Mouse (Mus musculus) embryonic facial prominence, embryonic 13.5 days (tissue): ENCODE data around the gene H2-M10.2. TPM values are rescaled to one million over a fixed set of nuclear protein-coding genes. Genes with fewer than 3 reads are reported as not detected.
A peak's percentile ranks its signal among the peaks of the same experiment; 100 is the strongest.
"Not testable (repeated sequence)": the region's sequence is repeated elsewhere in the genome, so short reads cannot be mapped to it uniquely, and the experiment has no call there.

Experiments used
- ATAC-seq: fragments of 200-750 bp; cut with Nextera tagmentation; 2 replicates; pipeline ENCODE4 v1.8.0; 2017; ENCODE audit warnings: low read depth; ENCODE audit not compliant: insufficient number of reproducible peaks, insufficient read depth, low FRiP score, low TSS enrichment
- H3K27ac ChIP-seq: fragments of 300-500 bp; sonication (generic); 2 replicates; pipeline ENCODE4 v1.5.1; 2015; ENCODE audit warnings: moderate library complexity, mild to moderate bottlenecking, inconsistent platforms
- H3K27me3 ChIP-seq: fragments of 300-500 bp; sonication (generic); 2 replicates; pipeline ENCODE4 v1.6.1; 2015; ENCODE audit warnings: mild to moderate bottlenecking, inconsistent platforms
- H3K36me3 ChIP-seq: fragments of 300-500 bp; sonication (generic); 2 replicates; pipeline ENCODE4 v1.6.1; 2015; ENCODE audit warnings: mild to moderate bottlenecking, inconsistent platforms
- H3K4me1 ChIP-seq: fragments of 300-500 bp; sonication (generic); 2 replicates; pipeline ENCODE4 v1.6.1; 2015; ENCODE audit warnings: inconsistent platforms
- H3K4me2 ChIP-seq: fragments of 300-500 bp; sonication (generic); 2 replicates; pipeline ENCODE4 v1.6.1; 2015; ENCODE audit warnings: moderate library complexity, mild to moderate bottlenecking, inconsistent platforms
- H3K4me3 ChIP-seq: fragments of 300-500 bp; sonication (generic); 2 replicates; pipeline ENCODE4 v1.5.1; 2015; ENCODE audit warnings: mild to moderate bottlenecking, inconsistent platforms
- H3K9ac ChIP-seq: fragments of 300-500 bp; sonication (generic); 2 replicates; pipeline ENCODE4 v1.6.1; 2015; ENCODE audit warnings: mild to moderate bottlenecking, inconsistent platforms
- H3K9me3 ChIP-seq: fragments of 300-500 bp; sonication (generic); 2 replicates; pipeline ENCODE4 v1.6.1; 2016; ENCODE audit warnings: inconsistent platforms
- WGBS: fragments of 180-500 bp; shearing (Covaris S2); methylation state at CpG from one replicate; pipeline ENCODE4 v1.1.7; 2015; ENCODE audit warnings: mixed read lengths; 5-methylcytosine and 5-hydroxymethylcytosine counted together
- polyA plus RNA-seq: library from polyadenylated mRNA; unstranded; fragments of >200 nt; fragmentation: Nextera tagmentation; extraction: Ambion mirVana; gene quantifications from 2 replicates; pipeline ENCODE4 v1.2.1, GENCODE M21; 2015

The H2-M10.2 gene
- polyA plus RNA-seq: 0.23 TPM in 1 of 2 replicates, not detected in the other

GRCm38 (mm10) chr17:36286390-36286789, at the start of gene H2-M10.2:
Gene H2-M10.2, minus strand, starts transcription at chr17:36286490.
- Histone ChIP-seq H3K9me3 (peaks cover 8% of the 10 kb centered on the region; the same call in 1 of the 2 replicates), H3K27me3 (no peaks in the 10 kb centered on the region), H3K4me2 (no peak within 1 kb of the TSS), H3K4me1 (no peaks in the 10 kb centered on the region), H3K36me3 (peaks cover 14% of the 10 kb centered on the region), H3K27ac (no peak within 1 kb of the TSS), H3K4me3 (no peak within 1 kb of the TSS), H3K9ac (no peak within 1 kb of the TSS)
- ATAC-seq: no peak
- 88% methylated on average over 2 of the region's 2 CpGs for WGBS

- Histone ChIP-seq H3K9ac (no peak within 1 kb of the TSS), H3K9me3 (no peaks in the 10 kb centered on the region), H3K4me3 (no peak within 1 kb of the TSS), H3K36me3 (no peaks in the 10 kb centered on the region), H3K27ac (no peak within 1 kb of the TSS), H3K4me1 (no peaks in the 10 kb centered on the region), H3K4me2 (no peak within 1 kb of the TSS), H3K27me3 (no peaks in the 10 kb centered on the region)
- no peak for ATAC-seq
- WGBS: 85% methylated on average over 4 of the region's 4 CpGs
Measured at GRCm38 (mm10) chr17:36326055-36326454, 39.8 kb upstream of the H2-M10.2 start, which contains the start of gene H2-M10.1. Gene H2-M10.1, minus strand, starts transcription at chr17:36326155.

- no peak overlapping the region for H3K27ac ChIP-seq
- no peaks in the 10 kb centered on the region for H3K27me3 ChIP-seq
- 17% methylated on average over 5 of the region's 5 CpGs for WGBS
- no peaks in the 10 kb centered on the region for H3K9me3 ChIP-seq
- no peaks in the 10 kb centered on the region for H3K36me3 ChIP-seq
- no peak for ATAC-seq
- H3K4me1 ChIP-seq: no peaks in the 10 kb centered on the region; the same call in 1 of the 2 replicates
- peak overlapping the region; percentile 83 for H3K4me2 ChIP-seq
- peak overlapping the region; percentile 68 for H3K9ac ChIP-seq
- peak overlapping the region; percentile 53 for H3K4me3 ChIP-seq
Measured at GRCm38 (mm10) chr17:36315689-36316253, 29.5 kb upstream of the H2-M10.2 start.

- WGBS: under 1% methylated on average over 19 of the region's 19 CpGs
- Histone ChIP-seq H3K27me3 (no peaks in the 10 kb centered on the region), H3K4me3 (peak overlapping the region; percentile 53), H3K36me3 (no peaks in the 10 kb centered on the region), H3K4me1 (no peaks in the 10 kb centered on the region; the same call in 1 of the 2 replicates), H3K4me2 (peak overlapping the region; percentile 83), H3K9ac (peak overlapping the region; percentile 68), H3K27ac (no peak overlapping the region), H3K9me3 (no peaks in the 10 kb centered on the region)
- ATAC-seq: no peak
Measured at GRCm38 (mm10) chr17:36315041-36315688, 28.9 kb upstream of the H2-M10.2 start.

GRCm38 (mm10) chr17:36314511-36314910, 28.2 kb upstream of the H2-M10.2 start:
- 2% methylated on average over 9 of the region's 9 CpGs for WGBS
- no peaks in the 10 kb centered on the region; the same call in 1 of the 2 replicates for H3K4me1 ChIP-seq

GRCm38 (mm10) chr17:36309293-36309692, 23.0 kb upstream of the H2-M10.2 start:
- H3K4me1 ChIP-seq: no peaks in the 10 kb centered on the region
- no peaks in the 10 kb centered on the region for H3K36me3 ChIP-seq
- ATAC-seq: no peak
- no peaks in the 10 kb centered on the region for H3K9me3 ChIP-seq
- H3K27me3 ChIP-seq: no peaks in the 10 kb centered on the region
- no peak overlapping the region for H3K4me3 ChIP-seq
- H3K9ac ChIP-seq: no peak overlapping the region
- H3K27ac ChIP-seq: no peak overlapping the region
- WGBS: 36% methylated on average over 1 of the region's 1 CpGs
- no peak overlapping the region for H3K4me2 ChIP-seq

More at GRCm38 (mm10) chr17:36314511-36314910, 28.2 kb upstream of the H2-M10.2 start:
- H3K9me3 ChIP-seq: no peaks in the 10 kb centered on the region
- no peaks in the 10 kb centered on the region for H3K36me3 ChIP-seq
- no peak overlapping the region for H3K27ac ChIP-seq
- H3K4me2 ChIP-seq: peak overlapping the region; percentile 83
- peak overlapping the region; percentile 68; the same call in 1 of the 2 replicates for H3K9ac ChIP-seq
- no peak for ATAC-seq
- peak overlapping the region; percentile 53 for H3K4me3 ChIP-seq
- H3K27me3 ChIP-seq: no peaks in the 10 kb centered on the region

GRCm38 (mm10) chr17:36308855-36309254, 22.6 kb upstream of the H2-M10.2 start:
- not testable (repeated sequence) for H3K4me3 ChIP-seq, H3K36me3 ChIP-seq, H3K4me1 ChIP-seq, H3K27me3 ChIP-seq, ATAC-seq, H3K9ac ChIP-seq, H3K9me3 ChIP-seq, H3K27ac ChIP-seq, H3K4me2 ChIP-seq
- 0% methylated on average over 3 of the region's 3 CpGs for WGBS

- Histone ChIP-seq H3K4me1 (no peaks in the 10 kb centered on the region), H3K36me3 (peaks cover 42% of the 10 kb centered on the region), H3K27ac (no peak overlapping the region), H3K9me3 (peaks cover 8% of the 10 kb centered on the region; the same call in 1 of the 2 replicates), H3K9ac (no peak overlapping the region), H3K27me3 (no peaks in the 10 kb centered on the region), H3K4me2 (no peak overlapping the region), H3K4me3 (no peak overlapping the region)
- no peak for ATAC-seq
- WGBS: 89% methylated on average over 4 of the region's 4 CpGs
Measured at GRCm38 (mm10) chr17:36281521-36282245, 4.6 kb downstream of the H2-M10.2 start.

- no peak overlapping the region for H3K9ac ChIP-seq
- no peak overlapping the region for H3K4me2 ChIP-seq
- WGBS: 89% methylated on average over 4 of the region's 4 CpGs
- H3K4me3 ChIP-seq: no peak overlapping the region
- peaks cover 35% of the 10 kb centered on the region for H3K36me3 ChIP-seq
- peaks cover 36% of the 10 kb centered on the region for H3K4me1 ChIP-seq
- no peak overlapping the region for H3K27ac ChIP-seq
- H3K9me3 ChIP-seq: no peaks in the 10 kb centered on the region
- ATAC-seq: no peak
- H3K27me3 ChIP-seq: no peaks in the 10 kb centered on the region
Measured at GRCm38 (mm10) chr17:36274776-36275175, 11.5 kb downstream of the H2-M10.2 start.

GRCm38 (mm10) chr17:36273796-36274195, 12.5 kb downstream of the H2-M10.2 start:
- peak overlapping the region; percentile 91; the same call in 1 of the 2 replicates for H3K4me2 ChIP-seq
- WGBS: 92% methylated on average over 4 of the region's 4 CpGs

GRCm38 (mm10) chr17:36272643-36273366, 13.5 kb downstream of the H2-M10.2 start:
- Histone ChIP-seq H3K9ac (peak overlapping the region; percentile 97), H3K4me3 (peak overlapping the region; percentile 88), H3K4me2 (peak overlapping the region; percentile 91), H3K4me1 (peaks cover 36% of the 10 kb centered on the region), H3K36me3 (peaks cover 29% of the 10 kb centered on the region), H3K9me3 (no peaks in the 10 kb centered on the region), H3K27me3 (no peaks in the 10 kb centered on the region), H3K27ac (no peak overlapping the region)
- ATAC-seq: no peak
- 90% methylated on average over 9 of the region's 9 CpGs for WGBS

More at GRCm38 (mm10) chr17:36273796-36274195, 12.5 kb downstream of the H2-M10.2 start:
- Histone ChIP-seq H3K9me3 (no peaks in the 10 kb centered on the region), H3K9ac (peak overlapping the region; percentile 38; the same call in 1 of the 2 replicates), H3K27ac (no peak overlapping the region), H3K4me3 (no peak overlapping the region), H3K4me1 (peaks cover 36% of the 10 kb centered on the region), H3K36me3 (peaks cover 32% of the 10 kb centered on the region), H3K27me3 (no peaks in the 10 kb centered on the region)
- ATAC-seq: no peak
